Mouse (Mus musculus) hindbrain, embryonic 10.5 days (tissue): ENCODE data around the gene Fas. TPM values are rescaled to one million over a fixed set of nuclear protein-coding genes. Genes with fewer than 3 reads are reported as not detected.

Experiments
- DNase-seq: peaks from one replicate; pipeline ENCODE4 v3.0.0-alpha.2; 2017; ENCODE audit warnings: low spot score
- H3K27ac ChIP-seq: fragments of 300-500 bp; sonication (generic); 2 replicates; pipeline ENCODE4 v1.5.1; 2016; ENCODE audit warnings: mild to moderate bottlenecking, moderate library complexity
- H3K27me3 ChIP-seq: fragments of 300-500 bp; sonication (generic); 2 replicates; pipeline ENCODE4 v1.6.1; 2016; ENCODE audit warnings: mild to moderate bottlenecking; ENCODE audit not compliant: poor library complexity, insufficient read depth, severe bottlenecking
- H3K36me3 ChIP-seq: fragments of 300-500 bp; sonication (generic); 2 replicates; pipeline ENCODE4 v1.6.1; 2016; ENCODE audit warnings: mild to moderate bottlenecking, moderate library complexity
- H3K4me1 ChIP-seq: fragments of 300-500 bp; sonication (generic); replicated peaks from 2 replicates; pipeline ENCODE4 v1.6.1; 2016; ENCODE audit warnings: mild to moderate bottlenecking
- H3K4me3 ChIP-seq: fragments of 300-500 bp; sonication (generic); 2 replicates; pipeline ENCODE4 v1.5.1; 2016; ENCODE audit warnings: mild to moderate bottlenecking, moderate library complexity
- H3K9me3 ChIP-seq: fragments of 300-500 bp; sonication (generic); 2 replicates; pipeline ENCODE4 v1.6.1; 2016; ENCODE audit warnings: mild to moderate bottlenecking, moderate library complexity
- WGBS: fragments of 180-500 bp; shearing (Covaris S2); methylation state at CpG from one replicate; pipeline ENCODE4 v1.1.7; 2016; 5-methylcytosine and 5-hydroxymethylcytosine counted together
- polyA plus RNA-seq: library from polyadenylated mRNA; unstranded; fragments of >200 nt; fragmentation: Nextera tagmentation; extraction: Ambion mirVana; gene quantifications from 2 replicates; pipeline ENCODE4 v1.2.1, GENCODE M21; 2016

The Fas gene
- polyA plus RNA-seq, 1 experiment from 2014 or later, result 0.31 TPM

GRCm38 (mm10) chr19:34290872-34291341 lies 441 bp downstream of the Fas start:
- Histone ChIP-seq H3K36me3 (no peaks in the 10 kb centered on the region), H3K9me3 (no peaks in the 10 kb centered on the region), H3K4me1 (peaks cover 16% of the 10 kb centered on the region), H3K27ac (0 out of 2 replicates have a peak overlapping the region, but pooled peaks have one; percentile 40), H3K27me3 (peaks cover 19% of the 10 kb centered on the region; the same call in 1 of the 2 replicates), H3K4me3 (peak overlapping the region; percentile 56)
- no peak for DNase-seq
- WGBS, result 24% methylated on average over 15 of the region's 15 CpGs

- Histone ChIP-seq H3K9me3 (no peaks in the 10 kb centered on the region), H3K36me3 (no peaks in the 10 kb centered on the region), H3K4me1 (peaks cover 16% of the 10 kb centered on the region), H3K27ac (no peak overlapping the region), H3K27me3 (peaks cover 19% of the 10 kb centered on the region; the same call in 1 of the 2 replicates), H3K4me3 (peak overlapping the region; percentile 56; the same call in 1 of the 2 replicates)
- 75% methylated on average over 8 of the region's 8 CpGs for WGBS
- no peak for DNase-seq
Measured at GRCm38 (mm10) chr19:34291379-34291778, 913 bp downstream of the Fas start.

GRCm38 (mm10) chr19:34291956-34292355 lies 1.5 kb downstream of the Fas start:
- Histone ChIP-seq H3K9me3 (no peaks in the 10 kb centered on the region), H3K27me3 (peaks cover 19% of the 10 kb centered on the region; the same call in 1 of the 2 replicates), H3K4me3 (no peak overlapping the region), H3K36me3 (no peaks in the 10 kb centered on the region), H3K4me1 (peaks cover 16% of the 10 kb centered on the region), H3K27ac (no peak overlapping the region)
- 80% methylated on average over 5 of the region's 5 CpGs for WGBS
- DNase-seq, result no peak

- no peak overlapping the region for H3K27ac ChIP-seq
- 75% methylated on average over 2 of the region's 2 CpGs for WGBS
- DNase-seq, result no peak
Measured at GRCm38 (mm10) chr19:34292701-34293100, 2.2 kb downstream of the Fas start.

GRCm38 (mm10) chr19:34293376-34293947 lies 3.0 kb downstream of the Fas start:
- Histone ChIP-seq H3K4me1 (peaks cover 16% of the 10 kb centered on the region), H3K9me3 (no peaks in the 10 kb centered on the region), H3K4me3 (no peak overlapping the region), H3K27ac (no peak overlapping the region), H3K36me3 (no peaks in the 10 kb centered on the region), H3K27me3 (peaks cover 19% of the 10 kb centered on the region; the same call in 1 of the 2 replicates)
- 76% methylated on average over 3 of the region's 3 CpGs for WGBS
- no peak for DNase-seq

More at GRCm38 (mm10) chr19:34292701-34293100, 2.2 kb downstream of the Fas start:
- no peaks in the 10 kb centered on the region for H3K36me3 ChIP-seq
- H3K9me3 ChIP-seq, result no peaks in the 10 kb centered on the region
- peaks cover 16% of the 10 kb centered on the region for H3K4me1 ChIP-seq
- peaks cover 19% of the 10 kb centered on the region; the same call in 1 of the 2 replicates for H3K27me3 ChIP-seq
- H3K4me3 ChIP-seq, result no peak overlapping the region

- Histone ChIP-seq H3K27ac (no peak overlapping the region), H3K4me1 (peaks cover 9% of the 10 kb centered on the region), H3K27me3 (peaks cover 19% of the 10 kb centered on the region; the same call in 1 of the 2 replicates), H3K36me3 (no peaks in the 10 kb centered on the region), H3K9me3 (no peaks in the 10 kb centered on the region), H3K4me3 (no peak overlapping the region)
- 81% methylated on average over 6 of the region's 6 CpGs for WGBS
- DNase-seq, result no peak
Measured at GRCm38 (mm10) chr19:34295442-34295841, 5.0 kb downstream of the Fas start.

GRCm38 (mm10) chr19:34298531-34298930 lies 8.1 kb downstream of the Fas start:
- Histone ChIP-seq H3K4me1 (no peaks in the 10 kb centered on the region), H3K4me3 (no peak overlapping the region), H3K36me3 (no peaks in the 10 kb centered on the region), H3K9me3 (no peaks in the 10 kb centered on the region), H3K27me3 (0 out of 2 replicates have a peak, but pooled peaks cover under 1% of the 10 kb centered on the region), H3K27ac (no peak overlapping the region)
- WGBS, result 90% methylated on average over 1 of the region's 1 CpGs
- no peak for DNase-seq

GRCm38 (mm10) chr19:34299229-34299628 lies 8.8 kb downstream of the Fas start:
- Histone ChIP-seq H3K27me3 (no peaks in the 10 kb centered on the region), H3K4me3 (no peak overlapping the region), H3K36me3 (no peaks in the 10 kb centered on the region), H3K27ac (no peak overlapping the region), H3K9me3 (no peaks in the 10 kb centered on the region), H3K4me1 (no peaks in the 10 kb centered on the region)
- no peak for DNase-seq
- WGBS, result 78% methylated on average over 4 of the region's 4 CpGs

GRCm38 (mm10) chr19:34300430-34300829 lies 10.0 kb downstream of the Fas start:
- H3K36me3 ChIP-seq, result no peaks in the 10 kb centered on the region
- no peaks in the 10 kb centered on the region for H3K27me3 ChIP-seq
- DNase-seq, result no peak
- H3K4me3 ChIP-seq, result no peak overlapping the region
- H3K4me1 ChIP-seq, result no peaks in the 10 kb centered on the region
- H3K9me3 ChIP-seq, result no peaks in the 10 kb centered on the region
- WGBS, result 79% methylated on average over 2 of the region's 2 CpGs
- H3K27ac ChIP-seq, result no peak overlapping the region

GRCm38 (mm10) chr19:34304917-34305316 lies 14.5 kb downstream of the Fas start:
- no peak for DNase-seq

GRCm38 (mm10) chr19:34306794-34307193 lies 16.3 kb downstream of the Fas start:
- no peak overlapping the region for H3K27ac ChIP-seq
- H3K27me3 ChIP-seq, result no peaks in the 10 kb centered on the region
- WGBS, result 87% methylated on average over 6 of the region's 6 CpGs
- H3K4me1 ChIP-seq, result no peaks in the 10 kb centered on the region
- no peaks in the 10 kb centered on the region for H3K9me3 ChIP-seq
- H3K4me3 ChIP-seq, result no peak overlapping the region
- no peak for DNase-seq
- H3K36me3 ChIP-seq, result no peaks in the 10 kb centered on the region

More at GRCm38 (mm10) chr19:34304917-34305316, 14.5 kb downstream of the Fas start:
- H3K27ac ChIP-seq, result no peak overlapping the region
- H3K27me3 ChIP-seq, result no peaks in the 10 kb centered on the region
- H3K36me3 ChIP-seq, result no peaks in the 10 kb centered on the region
- H3K4me3 ChIP-seq, result no peak overlapping the region
- no peaks in the 10 kb centered on the region for H3K9me3 ChIP-seq
- no peaks in the 10 kb centered on the region for H3K4me1 ChIP-seq

GRCm38 (mm10) chr19:34312151-34312728 lies 21.8 kb downstream of the Fas start:
- Histone ChIP-seq H3K4me3 (no peak overlapping the region), H3K36me3 (no peaks in the 10 kb centered on the region), H3K27me3 (no peaks in the 10 kb centered on the region), H3K9me3 (no peaks in the 10 kb centered on the region), H3K27ac (no peak overlapping the region), H3K4me1 (no peaks in the 10 kb centered on the region)
- no peak for DNase-seq
- WGBS, result 65% methylated on average over 5 of the region's 5 CpGs

GRCm38 (mm10) chr19:34328051-34328450 lies 37.6 kb downstream of the Fas start:
- DNase-seq, result no peak
- no peaks in the 10 kb centered on the region for H3K9me3 ChIP-seq
- no peaks in the 10 kb centered on the region for H3K36me3 ChIP-seq
- H3K27ac ChIP-seq, result no peak overlapping the region
- WGBS, result 67% methylated on average over 3 of the region's 3 CpGs
- no peaks in the 10 kb centered on the region for H3K4me1 ChIP-seq
- no peak overlapping the region for H3K4me3 ChIP-seq
- no peaks in the 10 kb centered on the region for H3K27me3 ChIP-seq
